Mouse (Mus musculus) forebrain, postnatal 0 days (tissue): ENCODE data around the gene Abhd6. TPM values are rescaled to one million over a fixed set of nuclear protein-coding genes. Genes with fewer than 3 reads are reported as not detected.
A peak's percentile ranks its signal among the peaks of the same experiment; 100 is the strongest.

Source experiments
- ATAC-seq: fragments of 200-750 bp; cut with Nextera tagmentation; 2 replicates; pipeline ENCODE4 v1.8.0; 2017; ENCODE audit warnings: mild to moderate bottlenecking, moderate library complexity
- DNase-seq: peaks from one replicate; pipeline ENCODE4 v3.0.0-alpha.2; 2015
- H3K27ac ChIP-seq: fragments of 300-500 bp; sonication (generic); 2 replicates; pipeline ENCODE4 v1.5.1; 2014; ENCODE audit warnings: low read depth, mild to moderate bottlenecking, antibody characterized with exemption, low read length, moderate library complexity, mixed read lengths
- H3K27me3 ChIP-seq: fragments of 300-500 bp; sonication (generic); 2 replicates; pipeline ENCODE4 v1.6.1; 2014; ENCODE audit warnings: mild to moderate bottlenecking, low read length, mixed read lengths; ENCODE audit not compliant: insufficient read depth
- H3K36me3 ChIP-seq: fragments of 300-500 bp; sonication (generic); 2 replicates; pipeline ENCODE4 v1.6.1; 2014; ENCODE audit warnings: mild to moderate bottlenecking, moderate library complexity; ENCODE audit not compliant: insufficient read depth
- H3K4me1 ChIP-seq: fragments of 300-500 bp; sonication (generic); 2 replicates; pipeline ENCODE4 v1.6.1; 2014; ENCODE audit warnings: antibody characterized with exemption; ENCODE audit not compliant: insufficient read depth
- H3K4me2 ChIP-seq: fragments of 300-500 bp; sonication (generic); 2 replicates; pipeline ENCODE4 v1.6.1; 2014; ENCODE audit warnings: low read depth, mild to moderate bottlenecking, moderate library complexity
- H3K4me3 ChIP-seq: fragments of 300-500 bp; sonication (generic); 2 replicates; pipeline ENCODE4 v1.5.1; 2014; ENCODE audit warnings: low read depth, low read length, mixed read lengths
- H3K9ac ChIP-seq: fragments of 300-500 bp; sonication (generic); 2 replicates; pipeline ENCODE4 v1.6.1; 2014; ENCODE audit warnings: mild to moderate bottlenecking
- H3K9me3 ChIP-seq: fragments of 300-500 bp; sonication (generic); 2 replicates; pipeline ENCODE4 v1.6.1; 2016; ENCODE audit warnings: low read length
- CTCF ChIP-seq: sonication (generic); IDR thresholded peaks from 2 replicates; pipeline ENCODE4 v1.5.1; 2016; ENCODE audit warnings: antibody characterized with exemption, control low read depth, low read depth
- WGBS: fragments of 180-500 bp; shearing (Covaris S2); extraction: QIAGEN DNeasy Blood & Tissue Kit; methylation state at CpG from one replicate; pipeline ENCODE4 v1.1.7; 2014; 5-methylcytosine and 5-hydroxymethylcytosine counted together
- polyA plus RNA-seq: library from polyadenylated mRNA; unstranded; fragments of >200 nt; fragmentation: Nextera tagmentation; extraction: Ambion mirVana; gene quantifications from 2 replicates; pipeline ENCODE4 v1.2.1, GENCODE M21; 2015
- total RNA-seq: library from RNA; depleted of rRNA; stranded (reverse); fragments of >200 nt; gene quantifications from 2 replicates; pipeline ENCODE4 v1.2.3, GENCODE M21; 2014; rRNA removed

The Abhd6 gene
- total and polyA plus RNA-seq, 2 experiments from 2014 or later: 8.0 to 36.2 TPM

DNA sequence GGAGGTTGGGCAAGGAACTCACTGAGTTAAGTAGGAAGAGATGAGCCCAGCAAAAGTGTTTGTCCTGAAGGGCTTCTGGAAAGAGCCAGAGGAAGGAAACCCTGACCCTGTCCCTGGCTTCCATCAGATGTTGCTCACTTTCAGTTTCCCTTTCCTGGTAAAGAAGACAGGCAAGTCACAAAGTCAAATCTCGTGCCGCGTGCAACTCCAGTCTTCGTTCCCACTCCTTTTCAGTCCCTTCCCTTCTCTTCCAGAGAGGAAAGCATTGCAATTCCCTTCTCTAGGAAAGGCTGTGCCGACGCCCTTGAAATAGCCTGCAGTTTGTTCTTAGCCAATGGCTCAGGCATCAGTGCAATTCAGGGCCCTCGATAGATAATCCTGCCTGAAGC is 92.9 kb downstream of the Abhd6 start:
- TF ChIP-seq CTCF: no peak

DNA sequence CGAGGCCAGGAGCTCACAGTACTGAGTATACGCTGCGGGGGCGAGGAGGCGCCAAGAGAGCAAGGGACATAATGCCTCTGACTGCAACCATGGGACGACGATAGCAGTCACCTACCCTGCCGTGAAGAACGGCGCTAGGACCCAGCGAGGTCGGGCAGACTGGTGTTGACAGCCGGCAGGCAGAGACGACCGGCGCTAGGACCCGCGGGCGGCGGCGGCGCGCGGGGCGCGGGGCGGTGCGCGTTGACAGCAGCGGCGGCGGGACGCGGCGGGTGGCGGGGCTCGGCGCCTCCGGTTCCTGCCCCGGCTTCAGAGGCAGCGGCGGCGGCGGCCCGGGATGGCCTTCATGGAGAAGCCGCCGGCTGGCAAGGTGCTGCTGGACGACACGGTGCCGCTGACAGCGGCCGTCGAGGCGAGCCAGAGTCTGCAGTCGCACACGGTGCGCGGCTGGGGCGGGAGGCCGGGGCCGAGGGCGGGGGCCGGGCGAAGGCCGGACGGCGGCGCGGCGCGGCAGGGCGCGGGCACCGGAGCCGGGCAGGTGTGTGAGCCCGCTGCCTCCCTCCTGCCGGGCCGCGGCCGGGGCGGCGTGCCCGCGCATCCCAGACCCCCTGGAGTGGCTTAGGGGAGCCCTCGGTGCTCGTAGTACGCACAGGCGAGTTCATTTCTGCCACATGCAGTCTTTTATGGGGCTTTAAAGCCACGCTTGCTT is 95.4 kb downstream of the Abhd6 start, which contains the start of gene Pxk:
Gene Pxk (plus strand): TSS at position 234 of the 709 bp plus-strand sequence.
- DNase-seq (peak; percentile 89), ATAC-seq (peak; percentile 96)
- Histone ChIP-seq H3K4me1 (peaks cover 9% of the 10 kb centered on the region; the same call in 1 of the 2 replicates), H3K9me3 (no peaks in the 10 kb centered on the region), H3K27me3 (no peaks in the 10 kb centered on the region), H3K27ac (peak within 1 kb of the TSS; percentile 84), H3K36me3 (no peaks in the 10 kb centered on the region), H3K4me2 (peak within 1 kb of the TSS; percentile 64), H3K4me3 (peak within 1 kb of the TSS; percentile 86), H3K9ac (peak within 1 kb of the TSS; percentile 75)
- 1% methylated on average over 68 of the region's 89 CpGs for WGBS
- no peak for TF ChIP-seq CTCF

More for the DNA sequence above, 92.9 kb downstream of the Abhd6 start:
- H3K36me3 ChIP-seq: peaks cover 6% of the 10 kb centered on the region; the same call in 1 of the 2 replicates
- DNase-seq (no peak), ATAC-seq (no peak)
- H3K4me3 ChIP-seq: no peak overlapping the region
- no peak overlapping the region for H3K9ac ChIP-seq
- H3K9me3 ChIP-seq: no peaks in the 10 kb centered on the region
- H3K4me1 ChIP-seq: peaks cover 9% of the 10 kb centered on the region; the same call in 1 of the 2 replicates
- WGBS: 75% methylated on average over 7 of the region's 7 CpGs
- H3K4me2 ChIP-seq: no peak overlapping the region
- H3K27ac ChIP-seq: no peak overlapping the region
- H3K27me3 ChIP-seq: no peaks in the 10 kb centered on the region

DNA sequence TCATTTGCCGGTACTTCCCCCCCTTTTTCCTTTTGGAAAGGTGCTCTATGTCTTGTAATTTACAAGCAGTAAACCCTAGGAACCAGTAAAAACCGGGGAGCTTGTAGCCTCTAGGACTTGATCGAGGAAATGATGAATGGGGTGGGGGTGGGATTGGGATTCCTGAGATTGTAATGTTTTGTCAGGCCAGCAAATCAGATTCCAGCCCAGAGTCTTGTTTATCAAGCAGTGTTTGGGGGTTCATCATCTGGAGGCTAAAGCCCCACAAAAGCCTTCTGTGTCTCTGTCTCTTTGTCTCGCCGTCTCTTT is 95.9 kb downstream of the Abhd6 start:
- Histone ChIP-seq H3K4me3 (peak overlapping the region; percentile 86), H3K9me3 (no peaks in the 10 kb centered on the region), H3K4me1 (peaks cover 9% of the 10 kb centered on the region; the same call in 1 of the 2 replicates), H3K27me3 (no peaks in the 10 kb centered on the region), H3K27ac (peak overlapping the region; percentile 84), H3K36me3 (no peaks in the 10 kb centered on the region), H3K4me2 (peak overlapping the region; percentile 64), H3K9ac (peak overlapping the region; percentile 75)
- ATAC-seq: peak; percentile 28
- no peak for DNase-seq
- WGBS: 2% methylated on average over 5 of the region's 5 CpGs
- no peak for TF ChIP-seq CTCF

DNA sequence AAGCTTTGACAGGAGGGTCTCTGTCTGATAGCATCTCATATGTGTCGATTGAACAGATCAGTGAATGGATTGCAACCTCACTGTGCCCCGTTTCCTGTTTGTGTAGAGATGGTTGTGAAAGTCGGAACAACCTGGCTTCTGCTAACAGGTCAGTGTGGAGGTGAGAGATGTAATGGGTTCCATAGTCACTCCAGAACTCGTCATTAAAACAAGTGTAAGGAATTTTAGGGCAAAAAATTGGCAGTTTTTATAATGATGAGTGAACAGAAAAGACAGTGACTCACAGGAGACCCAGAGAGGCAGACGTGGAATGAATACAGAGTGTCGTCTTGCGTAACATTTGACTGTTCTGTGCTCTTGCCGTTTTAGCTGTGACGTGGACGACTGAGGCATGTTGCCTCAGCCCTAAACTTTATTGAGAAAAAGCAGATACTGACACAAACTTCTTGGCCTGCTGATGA is 96.9 kb downstream of the Abhd6 start:
- WGBS: 63% methylated on average over 10 of the region's 10 CpGs
- no peaks in the 10 kb centered on the region for H3K27me3 ChIP-seq
- no peaks in the 10 kb centered on the region for H3K9me3 ChIP-seq
- DNase-seq (no peak), ATAC-seq (no peak)
- peak overlapping the region; percentile 64 for H3K4me2 ChIP-seq
- H3K4me1 ChIP-seq: peaks cover 9% of the 10 kb centered on the region; the same call in 1 of the 2 replicates
- peak overlapping the region; percentile 86 for H3K4me3 ChIP-seq
- no peak overlapping the region for H3K27ac ChIP-seq
- no peak for TF ChIP-seq CTCF
- 0 out of 2 replicates have a peak overlapping the region, but pooled peaks have one; percentile 75 for H3K9ac ChIP-seq
- H3K36me3 ChIP-seq: no peaks in the 10 kb centered on the region

DNA sequence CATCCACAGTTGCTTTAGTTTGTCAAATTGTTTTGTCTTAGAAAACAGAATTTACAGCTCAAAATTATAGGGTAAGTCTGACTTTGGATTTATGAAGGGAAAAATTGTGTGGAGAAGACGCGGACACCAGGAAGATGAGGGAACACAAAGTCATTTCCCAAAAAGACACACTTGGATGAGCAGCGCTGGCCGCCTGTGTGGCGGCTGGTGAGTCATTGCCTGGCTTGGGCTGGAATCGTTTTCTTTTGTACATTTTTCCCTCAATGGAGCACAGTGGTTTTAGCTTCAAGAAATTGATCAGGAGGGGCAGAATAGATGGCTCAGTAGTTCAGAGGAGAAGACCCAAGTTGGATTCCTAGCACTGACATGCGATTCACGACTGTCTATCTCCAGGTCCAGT is 99.2 kb downstream of the Abhd6 start:
- no peak for DNase-seq
- peaks cover 9% of the 10 kb centered on the region; the same call in 1 of the 2 replicates for H3K4me1 ChIP-seq
- no peak for TF ChIP-seq CTCF
- H3K4me2 ChIP-seq: no peak overlapping the region
- no peak for ATAC-seq
- H3K9ac ChIP-seq: no peak overlapping the region
- no peak overlapping the region for H3K27ac ChIP-seq
- H3K4me3 ChIP-seq: no peak overlapping the region
- H3K9me3 ChIP-seq: no peaks in the 10 kb centered on the region
- H3K36me3 ChIP-seq: no peaks in the 10 kb centered on the region
- 80% methylated on average over 8 of the region's 8 CpGs for WGBS
- no peaks in the 10 kb centered on the region for H3K27me3 ChIP-seq

DNA sequence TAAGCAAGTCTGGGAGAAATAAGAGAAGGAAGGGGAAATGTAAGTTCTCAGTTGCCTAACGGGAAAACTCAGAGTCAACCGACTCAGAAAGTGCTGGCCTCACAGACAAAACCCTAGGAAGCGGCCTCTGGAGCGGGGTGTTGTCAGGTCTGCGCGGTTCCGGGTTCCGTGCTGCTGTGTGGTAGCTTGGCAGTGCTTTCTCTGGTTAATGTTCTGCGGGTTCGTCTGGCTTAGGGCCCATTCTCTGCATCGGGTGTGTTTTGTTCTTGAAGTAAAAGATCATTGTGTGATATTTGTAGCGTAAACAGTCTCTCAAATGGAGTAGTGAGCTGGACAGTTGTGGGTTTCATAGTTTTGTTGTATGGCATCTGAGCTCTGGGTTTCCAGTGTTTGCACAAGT is 100.0 kb downstream of the Abhd6 start:
- H3K4me3 ChIP-seq: no peak overlapping the region
- no peak for TF ChIP-seq CTCF
- 58% methylated on average over 12 of the region's 12 CpGs for WGBS
- H3K4me1 ChIP-seq: peaks cover 9% of the 10 kb centered on the region; the same call in 1 of the 2 replicates
- DNase-seq: no peak
- no peak overlapping the region for H3K27ac ChIP-seq
- no peak overlapping the region for H3K9ac ChIP-seq
- H3K9me3 ChIP-seq: no peaks in the 10 kb centered on the region
- H3K36me3 ChIP-seq: no peaks in the 10 kb centered on the region
- no peaks in the 10 kb centered on the region for H3K27me3 ChIP-seq
- H3K4me2 ChIP-seq: no peak overlapping the region
- ATAC-seq: no peak

Other genes with a start within 250 kb of the Abhd6 start
- not detected in 2 replicates for gene Gm26661, start 211.3 kb upstream of the Abhd6 start, total RNA-seq
- gene Gm26661, start 211.3 kb upstream of the Abhd6 start, polyA plus RNA-seq: not detected in 2 replicates
- 18.6 and 22.5 TPM in 2 replicates for gene Flnb, start 184.9 kb upstream of the Abhd6 start, total RNA-seq
- gene Flnb, start 184.9 kb upstream of the Abhd6 start, polyA plus RNA-seq: 1.3 and 2.3 TPM in 2 replicates
- gene Gm45521, start 45.6 kb upstream of the Abhd6 start, total RNA-seq: 0.31 TPM in 1 of 2 replicates, not detected in the other
- not detected in 2 replicates for gene Gm45521, start 45.6 kb upstream of the Abhd6 start, polyA plus RNA-seq
- not detected in 2 replicates for gene Dnase1l3, start 8.3 kb upstream of the Abhd6 start, total RNA-seq
- gene Dnase1l3, start 8.3 kb upstream of the Abhd6 start, polyA plus RNA-seq: 0.05 and 0.10 TPM in 2 replicates
- gene Rpp14, start 77.5 kb downstream of the Abhd6 start, total RNA-seq: 40.5 and 47.7 TPM in 2 replicates
- gene Rpp14, start 77.5 kb downstream of the Abhd6 start, polyA plus RNA-seq: 37.3 and 43.8 TPM in 2 replicates
- 34.0 and 36.0 TPM in 2 replicates for gene Pxk, start 95.3 kb downstream of the Abhd6 start, total RNA-seq
- gene Pxk, start 95.3 kb downstream of the Abhd6 start, polyA plus RNA-seq: 38.6 and 45.1 TPM in 2 replicates
- gene Pdhb, start 170.1 kb downstream of the Abhd6 start, total RNA-seq: 151 and 183 TPM in 2 replicates
- gene Pdhb, start 170.1 kb downstream of the Abhd6 start, polyA plus RNA-seq: 249 and 263 TPM in 2 replicates
- 19.3 and 27.0 TPM in 2 replicates for gene Kctd6, start 211.2 kb downstream of the Abhd6 start, total RNA-seq
- gene Kctd6, start 211.2 kb downstream of the Abhd6 start, polyA plus RNA-seq: 37.0 and 42.0 TPM in 2 replicates